Mouse (Mus musculus) MEL-GATA-1-ER (cell line): ENCODE data around the gene Gigyf1.

ENCODE experiments used
- DNase-seq: peaks from one replicate; pipeline ENCODE4 v3.0.0-alpha.2; 2012; ENCODE audit warnings: low read depth; ENCODE audit errors: extremely low read depth

The Gigyf1 gene

GRCm38 (mm10) chr5:137533117-137533827 is 14.9 kb downstream of the Gigyf1 start, which contains the start of the genes Epo and Gnb2:
Epo (minus strand) TSS chr5:137533242.
Gnb2 (minus strand) TSS chr5:137533510.
- peak; percentile 90 for DNase-seq

DNA sequence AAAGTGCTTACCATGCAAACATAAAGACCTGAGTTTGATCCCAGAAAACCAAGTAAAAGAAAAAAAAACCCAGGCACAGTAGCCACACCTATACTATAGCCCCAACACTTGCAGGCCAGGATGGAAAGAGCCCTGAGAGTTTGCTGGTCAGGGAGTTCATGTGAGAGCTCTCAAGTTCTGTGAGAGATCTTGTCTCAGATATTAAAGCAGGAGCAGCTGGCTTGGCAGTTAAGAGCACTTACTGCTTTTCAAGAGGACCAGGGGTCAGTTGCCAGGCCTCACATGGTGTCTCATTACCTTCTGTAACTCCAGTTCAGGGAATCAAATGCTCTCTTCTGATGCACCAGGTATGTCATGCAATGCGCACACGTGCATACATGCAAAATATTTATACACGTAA is 16.4 kb downstream of the Gigyf1 start:
- DNase-seq, result no peak

DNA sequence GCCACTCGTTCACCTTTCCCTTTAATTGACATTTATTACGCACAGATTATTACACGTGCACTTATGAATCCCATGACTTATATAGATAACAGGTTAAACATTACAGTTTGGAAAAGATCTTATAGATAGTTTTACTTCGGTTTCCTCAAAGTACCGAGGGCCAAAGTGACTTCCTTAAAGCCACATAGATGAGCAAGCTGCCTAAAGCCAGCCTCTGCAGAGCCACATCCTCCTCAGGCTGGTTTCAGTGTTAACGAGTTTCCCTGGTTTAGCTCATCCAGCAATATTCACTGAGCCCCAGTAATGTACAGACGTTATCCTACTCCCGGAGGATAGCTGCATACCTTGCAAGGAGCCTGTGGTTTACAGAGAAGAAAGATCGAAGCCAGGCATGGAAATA is 17.0 kb downstream of the Gigyf1 start:
- DNase-seq, result no peak

DNA sequence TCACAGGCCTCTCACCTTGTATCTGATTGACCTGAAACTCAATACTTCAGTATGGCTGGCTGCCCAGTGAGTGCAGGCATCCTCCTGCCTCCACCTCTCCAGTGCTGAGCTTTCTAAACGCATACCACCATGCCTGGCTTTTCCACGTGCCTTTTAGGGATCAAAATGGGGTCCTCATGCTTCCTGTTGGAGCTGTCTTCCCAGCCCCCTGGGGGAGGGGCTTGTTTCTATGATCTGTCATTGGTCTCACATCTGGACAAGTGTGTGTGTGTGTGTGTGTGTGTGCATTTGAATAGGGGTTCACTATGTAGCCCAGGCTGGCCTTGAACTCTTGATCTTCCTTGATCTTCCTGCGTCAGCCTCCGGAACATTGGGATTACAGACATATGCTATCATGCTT is 19.1 kb downstream of the Gigyf1 start:
- no peak for DNase-seq

DNA sequence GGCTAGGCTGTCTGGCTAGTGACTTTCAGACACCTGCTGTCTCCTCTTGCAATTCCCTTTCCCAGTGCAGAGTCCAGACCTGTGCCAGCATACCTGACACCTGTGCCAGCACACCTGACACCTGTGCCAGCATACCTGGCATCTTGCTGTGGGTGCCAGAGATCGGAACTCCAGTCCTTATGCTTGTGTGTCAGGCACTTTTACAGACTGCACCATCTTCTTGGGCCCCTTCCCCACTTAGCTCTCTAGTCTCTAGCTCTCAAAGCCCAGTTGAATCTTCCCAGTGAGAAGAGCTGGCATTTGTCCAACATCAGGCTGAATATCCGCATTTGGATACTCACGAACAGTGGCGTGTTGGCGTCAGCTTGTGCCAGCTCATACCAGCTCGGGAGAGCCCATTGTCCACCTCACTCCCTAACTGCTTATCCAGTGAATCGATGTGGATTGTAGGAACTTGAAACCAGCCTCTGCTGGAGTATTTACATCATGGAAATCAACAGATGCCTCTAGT is 21.0 kb downstream of the Gigyf1 start:
- DNase-seq, result no peak

GRCm38 (mm10) chr5:137540991-137541390 is 22.6 kb downstream of the Gigyf1 start:
- DNase-seq, result no peak

- DNase-seq, result no peak
Observed at GRCm38 (mm10) chr5:137541768-137542540, 23.6 kb downstream of the Gigyf1 start.

DNA sequence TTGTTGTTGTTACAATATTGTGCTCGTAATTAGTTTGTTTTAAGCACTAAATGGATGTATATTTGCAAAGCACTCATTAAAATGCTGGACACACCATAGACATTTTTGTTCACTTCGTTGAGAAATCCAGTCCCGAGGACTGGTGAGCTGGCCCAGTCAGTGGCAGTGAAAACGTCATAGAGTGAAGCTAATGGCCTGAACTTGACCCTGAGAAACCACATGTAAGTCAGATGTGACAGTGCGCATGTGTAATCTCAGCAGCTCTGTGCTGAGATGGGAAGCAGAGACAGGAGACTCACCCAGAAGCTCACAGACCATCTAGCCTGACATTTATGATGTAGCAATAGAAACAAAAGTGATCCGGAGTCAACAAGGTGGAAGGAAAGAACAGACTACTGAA is 26.6 kb downstream of the Gigyf1 start:
- no peak for DNase-seq

DNA sequence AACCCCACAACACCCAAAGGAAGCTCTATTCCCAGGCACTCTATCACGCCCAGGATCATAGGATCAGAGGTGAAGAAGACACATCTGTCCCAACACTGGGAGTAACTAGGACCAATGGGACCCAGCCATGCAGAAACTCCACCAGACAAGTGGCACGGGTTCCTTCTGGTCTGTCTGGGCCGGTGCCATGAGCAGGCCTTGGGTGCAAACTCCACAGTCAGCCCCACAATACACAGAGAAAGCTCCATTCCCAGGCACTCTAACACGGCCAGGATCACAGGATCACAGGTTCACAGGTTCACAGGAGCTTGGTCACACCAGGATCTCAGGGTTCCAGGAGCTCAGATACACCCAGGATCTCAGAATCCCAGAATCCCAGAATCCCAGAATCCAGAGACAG is 27.2 kb downstream of the Gigyf1 start:
- no peak for DNase-seq

- no peak for DNase-seq
Observed at GRCm38 (mm10) chr5:137549840-137550239, 31.5 kb downstream of the Gigyf1 start.

- DNase-seq, result peak; percentile 24
Observed at GRCm38 (mm10) chr5:137551119-137551518, 32.8 kb downstream of the Gigyf1 start.

DNA sequence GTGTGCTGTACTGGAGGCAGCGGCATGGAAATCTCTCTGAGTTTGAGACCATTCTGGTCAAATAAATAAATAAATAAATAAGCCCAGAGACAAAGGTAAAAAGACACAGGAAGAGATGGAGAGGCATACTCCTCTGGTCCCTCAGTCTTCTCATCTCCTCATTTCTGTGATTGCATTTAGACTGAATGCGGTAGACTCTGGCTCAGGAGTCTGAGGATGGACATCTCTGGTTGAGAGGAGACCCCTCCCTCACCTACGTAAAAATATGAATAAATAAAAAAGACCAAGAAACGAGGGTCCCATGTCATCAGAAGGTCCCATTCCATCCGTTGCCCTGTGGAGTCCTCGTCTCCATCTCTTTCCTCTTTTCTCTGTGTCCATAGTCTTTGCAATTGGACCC is 34.7 kb downstream of the Gigyf1 start:
- DNase-seq, result no peak

DNA sequence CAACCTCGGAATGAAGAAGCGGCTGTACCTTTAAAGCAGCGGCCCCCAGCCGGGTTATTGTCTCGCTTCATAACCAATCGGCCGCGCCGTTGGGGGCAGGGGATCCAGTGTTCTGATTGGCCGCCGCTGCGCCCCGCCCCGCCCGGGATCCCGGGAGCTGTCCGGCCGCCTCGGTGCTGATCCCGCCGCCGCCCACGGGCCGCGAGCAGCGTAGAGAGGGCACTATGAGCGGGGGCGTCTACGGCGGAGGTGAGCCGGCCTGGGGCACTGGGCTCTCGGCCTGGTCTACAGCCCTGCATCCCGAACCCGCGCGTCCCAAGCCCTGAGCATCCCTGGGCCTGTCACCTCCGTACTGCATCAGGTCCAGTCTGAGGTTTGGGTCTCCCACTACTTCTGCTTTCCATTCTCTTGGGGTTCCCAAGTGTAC is 35.1 kb downstream of the Gigyf1 start, which contains the start of gene Actl6b:
Actl6b (plus strand) TSS at position 107 of the 427 bp plus-strand sequence.
- no peak for DNase-seq

DNA sequence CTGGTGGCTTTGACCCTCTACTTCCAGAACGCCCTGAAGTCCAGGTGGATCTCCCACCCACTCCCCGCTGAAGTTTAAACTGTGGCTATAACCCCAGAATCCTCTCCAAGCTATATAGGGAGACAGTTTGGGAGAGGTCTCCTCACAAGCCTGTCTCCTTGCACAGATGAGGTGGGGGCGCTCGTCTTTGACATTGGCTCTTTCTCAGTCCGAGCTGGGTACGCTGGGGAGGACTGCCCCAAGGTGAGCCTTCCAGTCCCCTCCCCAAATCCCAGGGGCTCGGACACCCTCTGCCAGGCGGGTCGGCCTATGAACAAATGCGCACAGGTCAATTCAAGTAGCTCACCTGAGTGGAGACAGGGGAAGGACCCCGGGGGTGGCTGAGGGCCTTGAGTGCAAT is 35.5 kb downstream of the Gigyf1 start:
- DNase-seq, result no peak

DNA sequence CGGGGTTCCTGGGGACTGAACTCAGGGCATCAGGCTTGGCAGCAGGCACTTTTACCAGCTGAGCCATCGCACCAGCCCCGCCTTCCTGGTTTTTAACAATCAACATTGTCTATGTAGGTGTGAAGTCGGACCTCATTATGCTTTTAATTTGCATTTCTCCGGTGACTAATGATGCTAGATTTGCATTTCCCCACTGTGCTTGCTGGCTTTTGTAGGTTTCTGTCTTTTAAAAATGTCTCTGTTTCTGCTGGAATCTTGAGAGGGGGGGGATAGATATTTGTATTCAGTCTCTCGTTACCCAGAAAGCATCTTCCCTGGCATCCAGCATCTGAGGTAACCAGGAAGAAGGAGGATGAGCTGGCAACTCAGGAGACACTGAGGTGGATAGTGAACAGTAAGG is 43.2 kb downstream of the Gigyf1 start:
- DNase-seq, result no peak

- no peak for DNase-seq
Observed at GRCm38 (mm10) chr5:137562965-137563364, 44.6 kb downstream of the Gigyf1 start.

- no peak for DNase-seq
Observed at GRCm38 (mm10) chr5:137565744-137566143, 47.4 kb downstream of the Gigyf1 start.

GRCm38 (mm10) chr5:137566416-137566815 is 48.1 kb downstream of the Gigyf1 start:
- no peak for DNase-seq

- DNase-seq, result no peak
Observed at GRCm38 (mm10) chr5:137568223-137568798, 50.0 kb downstream of the Gigyf1 start.

DNA sequence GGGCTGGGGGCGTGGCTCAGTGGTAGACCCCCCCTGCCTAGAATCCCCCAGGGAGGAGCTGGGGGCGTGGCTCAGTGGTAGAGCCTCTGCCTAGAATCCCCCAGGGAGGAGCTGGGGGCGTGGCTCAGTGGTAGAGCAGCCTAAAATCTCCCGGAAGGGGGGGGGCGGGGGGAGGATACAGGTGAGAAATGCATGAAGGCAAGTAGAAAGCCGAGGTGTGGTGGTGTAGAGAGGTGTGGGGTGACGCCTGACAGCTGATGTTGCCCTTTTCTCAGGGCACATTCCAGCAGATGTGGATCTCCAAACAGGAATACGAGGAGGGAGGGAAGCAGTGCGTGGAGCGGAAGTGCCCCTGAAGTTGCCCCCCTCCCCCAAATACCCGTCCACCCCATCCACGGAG is 50.7 kb downstream of the Gigyf1 start:
- DNase-seq, result no peak

- peak; percentile 59 for DNase-seq
Observed at GRCm38 (mm10) chr5:137569665-137570064, 51.3 kb downstream of the Gigyf1 start, which contains the start of gene Tfr2. Tfr2 (plus strand) TSS chr5:137569840.

GRCm38 (mm10) chr5:137570181-137570580 is 51.8 kb downstream of the Gigyf1 start:
- DNase-seq, result peak; percentile 57
